Mouse (Mus musculus): Measurements from ENCODE around the gene Aagab. TPM values are rescaled to one million over a fixed set of nuclear protein-coding genes. Genes with fewer than 3 reads are reported as not detected.
A peak's percentile ranks its signal among the peaks of the same experiment; 100 is the strongest.

Aagab gene
- total RNA-seq, 2 experiments from 2014 or later, result 22.0 to 24.3 TPM

DNA sequence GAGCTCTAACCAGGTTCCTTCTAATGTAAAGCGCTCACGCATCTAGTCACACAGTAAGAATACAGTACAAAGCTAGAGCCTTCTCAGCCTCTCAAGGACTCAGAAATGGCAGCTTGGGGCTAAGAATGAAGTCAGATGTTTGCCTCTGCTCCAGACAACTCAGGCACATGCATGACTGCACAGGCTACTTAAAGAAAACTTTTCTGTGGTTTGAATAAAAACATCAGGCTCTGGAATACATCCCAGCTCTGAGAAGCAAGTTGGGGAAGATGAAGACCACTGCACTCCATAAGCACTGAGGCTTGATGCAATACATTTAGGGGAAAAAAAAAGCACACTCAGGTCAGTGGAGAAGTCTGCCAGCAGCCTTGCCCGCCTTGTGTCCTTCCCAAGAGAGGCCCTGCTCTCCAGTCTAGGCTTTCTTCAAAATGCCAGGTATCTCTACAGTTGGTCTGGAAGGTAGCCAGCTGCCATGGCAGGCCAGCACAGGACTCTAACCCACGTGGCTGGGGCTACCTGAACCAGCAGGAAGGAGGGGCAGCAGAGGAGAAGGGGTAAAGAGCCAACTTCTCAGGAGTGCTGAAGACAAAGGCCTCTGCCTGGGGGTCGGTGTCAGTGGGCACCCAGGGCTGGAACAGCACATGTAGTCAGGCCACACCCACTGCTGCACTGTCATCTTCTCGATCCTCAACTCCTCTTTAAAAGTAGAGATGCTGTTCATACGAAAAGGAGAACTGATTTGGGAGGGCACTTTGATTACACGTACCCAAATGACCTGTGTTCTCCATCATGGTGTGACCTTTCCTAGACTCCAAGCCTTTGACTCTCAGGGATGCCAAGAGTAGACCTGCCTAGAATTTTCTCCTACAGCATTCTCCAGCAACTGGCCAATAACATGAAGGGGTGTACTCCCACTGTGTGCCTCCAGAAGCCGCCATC lies 45.4 kb downstream of the Aagab start:
- no peak for DNase-seq

DNA sequence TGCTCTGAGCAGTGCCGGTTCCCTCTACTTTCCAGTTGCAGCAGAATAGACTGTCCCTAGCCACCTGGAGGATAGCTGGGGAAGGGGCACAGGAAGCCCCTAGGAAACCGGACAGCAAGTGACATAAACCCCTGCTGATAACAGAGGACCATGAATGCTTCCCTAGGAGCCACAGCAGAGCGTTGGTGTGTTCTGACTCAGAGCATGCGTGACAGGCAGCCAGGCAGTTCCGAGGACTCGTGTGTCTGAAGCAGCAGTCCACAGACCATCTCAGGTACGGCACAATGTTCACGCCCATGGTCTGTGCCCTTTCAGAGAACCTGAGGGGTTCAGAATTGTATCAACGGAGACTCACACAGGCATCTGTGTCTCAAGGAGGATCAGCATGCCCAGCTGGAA lies 46.1 kb downstream of the Aagab start:
- no peak for DNase-seq

DNA sequence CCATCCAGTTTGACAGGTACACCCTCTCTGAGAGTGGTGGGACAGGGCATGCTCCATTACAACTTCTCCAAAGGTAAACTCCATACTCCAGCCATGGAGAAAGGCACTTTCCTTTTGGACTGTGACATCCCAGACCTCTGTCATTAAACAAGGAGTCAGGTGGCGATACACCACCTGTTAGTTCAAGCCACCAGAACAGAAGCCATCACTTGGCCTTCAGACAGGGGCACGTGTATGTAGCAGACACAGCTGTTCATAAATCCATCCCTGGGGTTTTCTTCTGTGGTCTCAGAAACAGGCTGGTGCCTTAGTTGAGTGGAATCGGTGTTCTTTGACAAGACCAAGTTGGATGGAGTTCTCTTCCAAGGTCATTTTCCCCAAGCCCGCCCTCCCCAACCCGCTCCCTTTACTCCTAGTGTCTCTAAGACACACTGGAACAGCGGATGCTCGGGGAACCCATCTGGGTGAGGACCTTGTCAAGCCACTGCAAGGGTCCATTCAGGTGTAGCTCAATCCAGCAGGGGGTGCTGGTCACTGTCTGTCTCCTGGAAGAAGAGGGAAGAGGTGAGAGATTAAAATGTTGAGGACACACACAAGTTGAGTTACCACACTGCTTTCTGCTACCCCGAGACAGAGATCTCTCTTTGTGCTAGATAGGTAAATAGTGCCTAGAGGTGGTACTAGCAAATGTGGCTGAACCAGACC lies 47.5 kb downstream of the Aagab start:
- peak; percentile 61 for DNase-seq

DNA sequence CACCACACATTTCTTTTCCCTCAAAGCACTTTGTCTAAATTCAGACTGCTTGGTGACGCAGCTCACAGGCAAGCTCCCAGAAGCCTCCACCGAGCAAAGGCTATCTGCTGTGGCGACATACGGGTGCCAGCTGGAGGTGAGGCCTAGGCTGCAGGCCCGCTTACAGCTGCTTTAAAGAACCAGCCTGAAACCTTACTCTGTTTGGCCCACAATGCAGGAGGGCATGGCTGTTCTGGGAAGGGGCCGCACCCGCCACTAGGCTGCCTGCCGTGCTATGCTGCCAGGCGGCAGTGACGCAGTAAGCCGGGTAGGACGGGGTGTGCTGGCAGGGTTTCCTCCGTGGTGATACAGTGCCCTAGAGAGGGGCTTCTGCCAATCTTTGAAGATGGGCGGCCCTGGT lies 48.4 kb downstream of the Aagab start:
- peak; percentile 42 for DNase-seq

DNA sequence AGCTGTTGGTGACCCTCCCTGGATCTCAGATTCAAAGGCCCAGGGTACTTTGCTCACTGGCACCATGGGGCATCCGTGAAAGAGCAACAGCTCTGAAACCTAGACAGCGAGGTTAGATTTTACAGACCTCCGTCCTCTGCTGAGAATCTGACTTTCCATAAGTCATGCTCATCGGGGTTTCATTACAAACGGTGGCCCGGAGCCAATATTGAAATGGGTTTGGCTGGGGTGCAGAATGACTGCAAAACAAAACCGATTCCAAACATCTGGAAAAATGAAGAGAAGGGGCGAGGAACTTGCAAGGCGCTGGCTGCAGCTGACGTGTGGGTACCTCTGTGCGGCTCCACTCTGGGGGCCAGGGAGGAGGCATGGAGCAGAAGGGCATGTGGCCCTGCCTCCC lies 49.1 kb downstream of the Aagab start:
- DNase-seq, result peak; percentile 53

DNA sequence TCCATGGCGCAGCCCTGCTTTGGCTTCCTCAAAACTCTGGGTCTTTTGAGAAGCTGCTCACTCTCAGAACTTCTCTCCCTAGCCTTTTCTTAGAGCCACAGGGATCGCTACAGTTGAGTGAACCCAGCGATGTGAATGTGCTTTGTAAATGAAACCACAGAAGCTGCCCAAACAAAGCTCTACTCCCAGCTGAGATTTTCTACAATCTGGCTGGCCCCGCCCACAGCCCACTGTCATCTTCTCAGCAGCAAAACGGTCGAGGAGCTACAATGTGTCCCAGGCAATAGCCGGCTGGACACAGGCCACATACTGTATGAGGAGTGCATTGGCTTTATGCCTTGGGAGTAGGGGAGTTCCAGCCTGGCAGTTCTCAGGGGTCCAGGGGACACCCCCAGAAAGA lies 51.2 kb downstream of the Aagab start:
- no peak for DNase-seq

DNA sequence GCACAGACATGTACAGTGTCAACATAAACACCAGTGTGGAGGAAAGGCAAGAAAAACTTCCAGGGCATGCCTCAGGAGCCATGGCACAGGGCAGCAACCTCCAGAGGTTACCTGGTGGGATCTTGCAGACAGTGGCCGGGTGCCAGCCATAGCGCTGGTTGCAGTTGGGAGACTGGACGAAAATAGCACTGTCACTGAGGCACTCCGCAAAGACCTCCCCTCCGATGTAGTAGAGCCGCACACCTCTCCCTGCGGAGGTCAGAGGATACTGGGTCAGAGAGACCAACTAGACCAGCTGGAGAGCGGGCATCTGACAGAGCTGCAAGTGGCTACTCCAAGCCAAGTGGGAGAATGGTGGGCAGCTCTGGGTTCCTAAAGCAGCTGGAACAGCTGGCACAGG lies 52.1 kb downstream of the Aagab start:
- no peak for DNase-seq

DNA sequence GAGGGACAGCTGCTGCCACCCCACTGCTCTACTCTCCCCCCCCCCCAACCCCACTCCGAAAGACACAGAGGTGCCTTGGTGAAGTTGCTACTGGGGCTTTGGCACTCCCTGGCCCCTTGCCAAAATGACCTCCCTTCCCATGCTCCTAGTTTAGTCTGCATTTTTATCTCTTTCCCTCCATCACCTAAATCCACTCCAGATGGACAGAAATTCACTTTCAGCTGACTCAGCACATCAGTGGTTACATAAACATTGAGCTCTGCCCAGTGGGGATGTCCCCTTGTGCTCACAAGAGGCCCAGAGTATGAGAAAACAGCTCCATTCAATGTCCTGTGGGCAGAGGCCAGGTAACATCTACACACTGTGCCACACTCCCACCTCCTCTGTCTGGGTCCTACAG lies 52.6 kb downstream of the Aagab start:
- DNase-seq, result no peak

DNA sequence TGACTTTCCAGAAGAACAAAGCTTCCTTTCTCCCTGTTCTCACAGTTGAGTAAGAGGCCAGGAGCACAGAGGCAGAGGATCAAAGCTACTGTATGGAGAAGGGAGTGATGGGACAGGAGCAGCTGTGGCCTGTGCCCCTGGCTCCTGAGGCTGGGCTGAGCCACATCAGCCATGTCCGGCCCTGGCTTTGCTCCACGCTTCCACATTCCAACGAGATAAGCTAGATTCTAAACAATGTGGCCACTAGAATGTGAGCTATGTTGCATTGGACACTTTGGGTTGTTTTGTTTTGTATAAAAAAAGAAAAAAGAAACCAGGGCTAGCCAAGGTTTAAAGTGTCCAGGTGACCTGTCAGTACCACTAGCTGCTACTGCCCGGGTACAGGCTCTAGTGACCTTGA lies 54.7 kb downstream of the Aagab start:
- DNase-seq, result no peak

DNA sequence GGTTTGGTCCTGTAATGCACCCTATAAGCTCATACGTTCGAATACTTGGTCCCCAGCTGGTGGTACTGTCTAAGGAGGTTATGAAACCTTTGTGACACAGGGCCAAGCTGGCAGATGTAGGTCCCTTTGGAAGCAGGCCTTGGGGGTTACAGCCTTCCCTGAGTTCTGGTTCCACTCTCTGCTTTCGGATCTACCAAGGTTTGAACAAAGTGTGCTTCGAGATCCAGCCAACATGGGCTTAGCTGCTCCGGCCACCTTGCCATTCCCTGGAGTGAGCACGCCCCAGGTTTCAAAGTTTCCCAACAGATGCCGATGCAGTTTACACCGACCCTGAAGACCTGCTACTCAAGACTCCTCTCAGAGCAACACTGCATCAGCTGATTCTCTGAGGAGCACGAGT lies 56.0 kb downstream of the Aagab start:
- DNase-seq, result no peak

DNA sequence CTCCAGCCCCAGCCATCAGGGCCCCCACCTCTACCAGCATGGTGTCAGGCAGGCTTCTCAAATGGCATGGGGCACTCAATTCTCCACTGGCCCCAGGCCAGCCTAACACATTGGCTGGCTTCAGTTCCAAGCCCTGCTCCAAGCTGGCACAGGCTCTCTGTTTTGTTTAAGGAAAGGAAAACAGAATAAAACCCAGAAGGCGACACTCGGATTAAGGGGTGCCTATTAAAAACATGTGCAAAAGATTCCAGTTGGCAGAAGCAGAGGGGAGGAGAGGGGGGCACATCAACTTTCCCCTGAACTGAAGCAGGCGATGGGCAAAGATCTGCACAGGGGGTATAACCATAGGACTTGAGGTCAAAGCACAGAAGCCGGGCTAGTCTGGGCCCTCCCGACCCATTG lies 56.5 kb downstream of the Aagab start:
- DNase-seq, result peak; percentile 63

DNA sequence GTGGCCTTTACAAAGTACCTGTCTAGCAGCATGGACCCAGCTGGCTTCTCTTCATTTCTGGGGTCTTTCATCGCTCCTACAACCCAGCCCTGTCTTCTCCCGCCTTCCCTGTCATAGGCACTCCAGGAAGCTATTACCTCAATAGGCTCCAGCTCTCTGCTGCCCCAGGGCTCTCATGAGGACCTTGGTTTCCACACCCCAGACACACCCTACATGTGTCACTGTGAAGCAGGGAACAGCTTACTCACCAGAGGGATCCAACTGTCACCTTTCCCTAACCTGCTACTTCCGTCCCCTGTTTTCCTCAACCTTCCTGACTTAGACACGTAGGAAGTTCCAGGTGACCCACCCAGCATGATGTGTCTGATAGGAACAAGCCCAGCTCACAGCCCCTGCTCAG lies 57.6 kb downstream of the Aagab start:
- DNase-seq, result no peak

DNA sequence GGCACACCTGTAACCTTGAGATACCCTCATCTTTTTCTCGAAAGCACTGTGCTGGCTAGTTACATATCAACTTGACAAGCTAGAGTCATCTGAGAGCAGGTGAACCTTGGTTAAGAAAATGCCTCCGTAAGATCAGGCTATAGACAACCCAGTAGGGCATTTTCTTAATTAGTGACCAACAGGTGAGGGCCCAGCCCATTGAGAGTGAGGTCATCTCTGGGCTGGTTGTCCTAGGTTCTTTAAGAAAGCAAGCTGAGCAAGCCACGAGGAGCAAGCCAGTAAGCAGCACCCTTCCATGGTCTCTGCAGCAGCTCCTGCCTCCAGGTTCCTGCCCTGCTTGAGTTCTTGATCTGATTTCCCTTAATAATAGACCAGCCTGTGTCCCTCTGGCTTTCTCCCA lies 58.2 kb downstream of the Aagab start:
- no peak for DNase-seq

DNA sequence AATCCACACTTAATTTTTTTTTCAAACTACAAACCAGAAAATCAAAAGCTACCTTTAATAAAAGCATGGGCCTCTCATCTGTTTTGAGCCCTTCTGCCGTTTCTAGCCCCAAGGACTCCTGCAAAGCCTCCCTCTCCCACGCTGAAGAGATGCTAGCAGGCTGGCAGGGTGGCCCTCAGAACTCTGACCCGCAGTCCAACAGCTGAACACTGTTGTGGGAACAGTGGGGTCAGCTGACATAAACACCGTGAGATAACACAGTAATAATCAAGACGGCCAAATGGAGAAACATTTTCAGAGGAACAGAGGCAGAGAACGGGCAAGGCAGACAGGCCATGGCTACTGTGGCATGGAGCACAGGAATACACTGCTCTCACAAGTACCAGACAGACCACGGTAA lies 60.3 kb downstream of the Aagab start:
- DNase-seq, result no peak

DNA sequence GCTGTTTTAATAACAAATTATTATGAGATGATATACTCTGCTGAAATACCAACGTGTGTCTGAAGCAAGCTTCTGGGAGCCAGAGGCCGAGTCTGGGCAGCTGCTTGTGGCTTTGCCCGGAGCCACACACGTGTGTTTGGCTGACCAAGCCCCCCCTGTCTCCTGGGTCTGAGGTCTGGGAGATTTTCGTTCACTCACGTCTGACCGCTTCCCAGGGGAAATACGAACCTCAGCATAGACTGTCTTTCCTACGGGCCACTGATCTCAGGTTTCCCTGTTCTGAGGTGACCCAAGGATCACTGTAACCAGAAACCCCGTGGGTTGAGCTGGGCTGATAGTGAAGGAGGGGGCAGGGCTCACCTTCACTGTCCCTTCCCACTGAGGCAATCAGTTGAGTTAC lies 60.8 kb downstream of the Aagab start:
- DNase-seq, result no peak

DNA sequence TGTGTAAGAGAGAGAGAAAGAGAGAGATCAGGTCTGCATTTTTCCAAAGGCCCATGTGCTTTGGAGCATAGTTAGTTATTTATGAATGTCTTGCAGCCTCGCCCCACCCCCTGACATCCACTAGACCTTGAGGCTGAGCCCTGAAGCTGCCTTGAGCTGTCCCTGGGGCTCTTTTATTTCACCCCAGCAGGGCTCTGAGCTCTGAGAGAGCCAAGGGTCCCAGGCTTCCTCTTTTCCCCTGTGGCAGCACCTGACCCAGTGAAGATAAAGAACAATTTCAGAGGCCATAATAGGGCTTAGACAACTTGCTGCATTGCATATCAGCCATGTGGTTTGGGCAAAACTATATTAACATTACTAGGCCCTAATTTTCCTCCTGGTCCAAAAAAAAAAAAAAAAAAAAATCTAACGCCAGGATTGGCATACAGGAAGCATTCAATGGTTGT lies 61.9 kb downstream of the Aagab start:
- DNase-seq, result peak; percentile 67

DNA sequence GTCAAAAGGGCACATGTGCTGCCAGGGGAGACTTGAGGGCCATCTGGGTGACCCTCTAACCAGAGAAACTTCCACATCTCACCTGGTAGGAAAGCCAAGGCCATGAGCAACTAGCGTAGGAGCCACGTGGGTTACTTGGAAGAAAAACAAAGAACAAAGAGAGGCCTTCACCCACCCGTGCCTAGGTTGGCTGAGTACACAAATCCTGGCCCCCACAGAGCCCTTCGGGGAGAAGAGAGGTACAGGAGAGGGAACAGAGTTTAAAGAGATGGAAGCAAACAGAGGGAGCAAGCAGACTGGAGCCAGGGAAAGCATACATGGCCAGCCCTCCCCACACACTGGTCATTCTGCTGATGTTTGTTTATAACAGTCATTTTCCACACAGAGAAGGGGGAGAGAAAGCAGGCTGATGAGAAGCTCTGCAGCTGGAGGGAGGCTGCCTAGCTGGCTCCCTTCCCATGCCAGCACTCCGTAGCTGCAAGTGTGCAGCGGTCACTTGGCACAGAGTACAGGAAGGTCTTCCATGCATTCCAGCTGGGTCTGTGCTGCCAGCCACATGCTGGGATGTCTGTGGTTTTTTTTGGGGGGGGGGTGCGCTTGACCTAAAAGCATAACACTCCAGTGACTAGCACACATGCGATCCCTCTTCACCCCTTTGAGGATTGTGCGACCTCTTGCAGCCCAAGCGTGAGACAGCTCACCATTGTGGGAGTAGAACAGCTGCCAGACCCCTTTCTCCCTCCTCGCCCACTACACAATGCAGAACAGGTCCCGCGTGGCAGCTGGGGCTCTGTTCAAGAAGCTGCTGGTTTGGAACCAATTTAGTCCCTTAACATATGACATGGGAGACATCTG lies 62.6 kb downstream of the Aagab start:
- DNase-seq, result peak; percentile 62

DNA sequence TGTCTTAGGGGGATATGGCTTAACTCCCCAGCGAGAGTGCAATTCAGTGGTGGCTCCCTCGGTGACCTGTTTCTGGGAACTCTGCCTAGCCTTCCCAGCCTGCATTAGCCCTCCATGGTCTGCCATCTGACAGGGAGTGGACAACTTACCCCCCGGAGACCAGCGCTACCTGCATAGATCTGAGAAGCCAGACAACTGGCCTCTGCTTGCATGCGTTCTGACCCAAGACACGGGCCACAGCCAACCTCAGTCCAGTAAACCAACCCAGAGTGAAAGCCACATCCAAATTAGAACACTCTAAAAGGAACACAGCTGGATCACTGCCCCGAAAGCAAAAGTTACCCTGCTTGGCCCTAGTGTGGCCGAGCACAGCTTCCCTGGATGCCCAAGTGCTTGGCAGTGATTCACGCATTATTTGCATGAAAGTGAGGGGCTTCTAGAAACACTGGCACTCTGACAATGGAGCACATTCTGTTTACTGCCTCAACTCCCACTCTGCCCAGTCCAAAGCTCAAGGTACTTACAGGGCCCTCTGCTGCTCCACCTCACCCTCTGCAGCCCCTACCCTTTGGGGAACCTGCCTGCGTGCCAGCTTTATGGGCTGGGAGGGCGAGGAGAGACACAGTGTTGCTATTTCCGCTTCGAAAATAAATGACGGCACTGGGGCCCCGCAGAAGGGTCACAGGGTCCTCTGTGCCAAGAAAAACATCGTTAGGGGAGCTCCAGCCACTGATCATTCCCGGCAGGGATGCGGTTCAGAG lies 64.3 kb downstream of the Aagab start:
- peak; percentile 70 for DNase-seq

DNA sequence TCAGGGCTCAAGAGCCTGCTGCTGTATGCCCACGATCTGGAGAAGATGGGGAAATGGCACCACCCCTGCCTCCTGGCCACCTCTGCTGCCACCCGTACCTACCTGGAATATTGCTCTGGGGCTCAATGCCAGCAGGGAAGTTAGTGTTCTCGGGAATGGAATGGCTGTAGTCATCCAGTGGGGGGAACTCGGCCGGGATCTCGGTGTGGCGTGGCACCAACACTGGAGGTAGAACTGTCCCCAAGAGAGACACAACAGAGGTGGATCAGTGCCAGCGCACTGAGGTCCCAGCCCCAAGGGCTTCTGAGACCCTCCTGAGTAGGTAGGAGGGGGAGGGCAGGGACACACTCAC lies 64.9 kb downstream of the Aagab start:
- no peak for DNase-seq

DNA sequence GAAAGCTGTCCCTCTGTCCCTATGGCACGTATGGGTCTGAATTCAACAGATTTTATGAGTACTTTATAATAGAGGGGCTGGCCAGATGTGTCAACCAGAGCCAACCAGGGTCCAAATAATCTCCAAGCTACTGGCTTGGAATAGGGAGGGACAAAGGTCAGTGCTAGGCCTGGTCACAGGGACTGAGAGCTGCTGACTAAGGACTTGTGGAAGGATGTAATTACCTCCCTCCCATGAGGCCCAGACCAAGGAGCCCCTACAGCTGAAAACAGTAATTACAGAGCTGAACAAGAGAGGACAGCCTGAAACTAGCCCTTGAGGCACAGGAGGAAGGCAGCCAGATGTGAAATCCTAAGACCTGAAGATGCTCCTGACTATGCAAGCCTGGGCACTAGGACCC lies 66.2 kb downstream of the Aagab start:
- no peak for DNase-seq

DNA sequence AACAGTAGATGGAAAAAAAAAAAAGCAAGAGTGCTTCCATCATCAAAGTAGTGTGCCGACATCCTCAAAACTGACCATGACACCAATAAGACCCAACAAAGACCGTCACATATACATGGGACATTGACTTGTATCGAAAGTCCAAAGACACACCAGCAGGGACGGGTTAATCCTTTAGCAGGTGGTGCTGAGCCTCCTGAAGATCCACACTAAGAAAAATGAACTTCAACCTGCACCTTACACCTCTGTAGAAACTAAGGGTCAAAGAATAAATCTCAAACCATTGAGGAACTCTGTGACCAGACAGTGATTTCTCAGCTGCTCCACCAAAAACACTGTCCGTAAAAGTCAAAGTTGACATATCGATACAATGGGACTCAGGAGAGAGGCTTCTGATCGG lies 67.4 kb downstream of the Aagab start:
- DNase-seq, result no peak
